ENCODE assay signal across 30 mouse cellular contexts in genomic region chr7:125958856-125959255, GRCm38 (mm10).
A peak's percentile ranks its signal among the peaks of the same experiment; 100 is the strongest.
DNase-seq lines count a peak whose midpoint lies in the region; ATAC-seq and TF ChIP-seq lines count a peak whose summit lies in the region.
"Had no signal": no experiment of that assay in that cellular context is flagged by ENCODE, and none has a peak within 500 bp of the region (broad histone marks: within the 10 kb centered on the region; RNA-seq: fewer than 3 reads in every experiment).

No protein-coding gene starts in this region.

- H3K27ac ChIP-seq in heart, embryonic 10.5 days, result peak overlapping the region; percentile 5; the same call in 1 of the 2 replicates
- H3K27ac ChIP-seq in heart, embryonic 11.5 days (ENCODE audit: low read depth, low read length), result no peak overlapping the region
- no peak overlapping the region for H3K27ac ChIP-seq in kidney, adult 2 months (ENCODE audit: insufficient read depth, low read depth, low read length)
- no peak overlapping the region for H3K27ac ChIP-seq in kidney, embryonic 15.5 days
- H3K27ac ChIP-seq: forebrain, embryonic 10.5 days; forebrain, embryonic 13.5 days; heart, adult 2 months; heart, embryonic 15.5 days; hindbrain, embryonic 10.5 days; hindbrain, embryonic 13.5 days had no signal

- no peak overlapping the region for H3K9ac ChIP-seq in heart, embryonic 11.5 days (ENCODE audit: low read depth, low read length)
- H3K9ac ChIP-seq in kidney, embryonic 15.5 days, result no peak overlapping the region
- H3K9ac ChIP-seq: forebrain, embryonic 13.5 days; heart, embryonic 12.5 days; heart, embryonic 15.5 days; hindbrain, embryonic 13.5 days had no signal

- no peak overlapping the region for H3K4me3 ChIP-seq in heart, embryonic 10.5 days
- H3K4me3 ChIP-seq in heart, embryonic 11.5 days (ENCODE audit: low read depth, low read length), result no peak overlapping the region
- H3K4me3 ChIP-seq in kidney, adult 2 months (ENCODE audit: insufficient read depth, low read depth, low read length), result no peak overlapping the region
- H3K4me3 ChIP-seq in kidney, embryonic 15.5 days (replicated peaks), result no peak overlapping the region
- H3K4me3 ChIP-seq: forebrain, embryonic 10.5 days; forebrain, embryonic 13.5 days; heart, adult 2 months; heart, embryonic 12.5 days; heart, embryonic 15.5 days; hindbrain, embryonic 10.5 days; hindbrain, embryonic 13.5 days had no signal

- DNase-seq in heart, embryonic 10.5 days (ENCODE audit: low spot score), result no peak
- peak; percentile 76 for DNase-seq in kidney, adult 2 months
- peak; percentile 71 for DNase-seq in kidney, adult 9 months
- peak; percentile 20 to 64 for DNase-seq in kidney, postnatal 25 days
- DNase-seq in cerebellum, postnatal 4 days (ENCODE audit: low spot score in 2 of 2), result no peak
- DNase-seq in left cerebral cortex, adult 18-20 months (ENCODE audit: low spot score in 2 of 2), result no peak
- DNase-seq: adrenal gland, adult 2 months; adrenal gland, postnatal 14 days; cerebellum, adult 11 months; cerebellum, adult 2 months; cerebellum, adult 9-11 months; cerebellum, postnatal 25 days; embryo, embryonic 11 days; gastrocnemius, postnatal 10 days; gastrocnemius, postnatal 36 days; heart, adult 2 months; heart, postnatal 10 days; heart, postnatal 36 days had no signal

- H3K36me3 ChIP-seq in heart, embryonic 10.5 days, result no peaks in the 10 kb centered on the region
- H3K36me3 ChIP-seq in heart, embryonic 11.5 days (ENCODE audit: control insufficient read depth, insufficient read depth, low read length), result no peaks in the 10 kb centered on the region
- H3K36me3 ChIP-seq in kidney, adult 2 months (ENCODE audit: control insufficient read depth, insufficient read depth, low read length), result no peaks in the 10 kb centered on the region
- H3K36me3 ChIP-seq in kidney, embryonic 15.5 days, result no peaks in the 10 kb centered on the region
- H3K36me3 ChIP-seq: forebrain, embryonic 10.5 days; G1E; heart, embryonic 12.5 days; heart, embryonic 15.5 days; hindbrain, embryonic 10.5 days; hindbrain, embryonic 13.5 days had no signal

- H3K27me3 ChIP-seq in heart, embryonic 10.5 days (ENCODE audit: insufficient read depth, poor library complexity, severe bottlenecking), result peaks cover 34% of the 10 kb centered on the region; the same call in 1 of the 2 replicates
- H3K27me3 ChIP-seq in heart, embryonic 11.5 days (ENCODE audit: control insufficient read depth, insufficient read depth, low read length), result peaks cover 5% of the 10 kb centered on the region; the same call in 1 of the 2 replicates
- H3K27me3 ChIP-seq in kidney, adult 2 months (replicated peaks; ENCODE audit: control insufficient read depth, insufficient read depth, low read length), result no peaks in the 10 kb centered on the region
- no peaks in the 10 kb centered on the region for H3K27me3 ChIP-seq in kidney, embryonic 15.5 days
- H3K27me3 ChIP-seq: hindbrain, embryonic 13.5 days; Patski had no signal

- no peaks in the 10 kb centered on the region for H3K9me3 ChIP-seq in heart, embryonic 10.5 days
- H3K9me3 ChIP-seq in heart, embryonic 11.5 days (replicated peaks; ENCODE audit: control insufficient read depth, low read length), result no peaks in the 10 kb centered on the region
- no peaks in the 10 kb centered on the region for H3K9me3 ChIP-seq in kidney, embryonic 15.5 days (replicated peaks)
- H3K9me3 ChIP-seq: forebrain, embryonic 10.5 days; forebrain, embryonic 13.5 days; G1E; heart, embryonic 12.5 days; heart, embryonic 15.5 days; hindbrain, embryonic 10.5 days; hindbrain, embryonic 13.5 days had no signal

- peaks cover 28% of the 10 kb centered on the region for H3K4me1 ChIP-seq in heart, embryonic 10.5 days
- peaks cover 6% of the 10 kb centered on the region; the same call in 1 of the 2 replicates for H3K4me1 ChIP-seq in heart, embryonic 11.5 days (ENCODE audit: control insufficient read depth, insufficient read depth, low read length)
- H3K4me1 ChIP-seq in kidney, adult 2 months (ENCODE audit: control insufficient read depth, insufficient read depth, low read length), result peaks cover 3% of the 10 kb centered on the region
- H3K4me1 ChIP-seq in kidney, embryonic 15.5 days, result peaks cover 23% of the 10 kb centered on the region

- no peak for TF ChIP-seq POLR2A in kidney, adult 2 months (IDR thresholded peaks at IDR 0.05; ENCODE audit: low read depth, low read length)

- 84% methylated on average over 5 of the region's 5 CpGs for WGBS in heart, embryonic 10.5 days
- WGBS in heart, embryonic 11.5 days (ENCODE audit: insufficient replicate concordance), result 81% methylated on average over 5 of the region's 5 CpGs
- 51% methylated on average over 5 of the region's 5 CpGs for WGBS in kidney, adult 2 months
- WGBS in kidney, embryonic 15.5 days, result 73% methylated on average over 5 of the region's 5 CpGs

- no peak for TF ChIP-seq CTCF in kidney, adult 2 months (conservative IDR thresholded peaks at IDR 0.05; ENCODE audit: insufficient read depth, insufficient read length, low read depth, low read length)

- H3K4me2 ChIP-seq in heart, embryonic 11.5 days, result no peak overlapping the region
- no peak overlapping the region for H3K4me2 ChIP-seq in kidney, embryonic 15.5 days
- H3K4me2 ChIP-seq: forebrain, embryonic 13.5 days; heart, embryonic 12.5 days; heart, embryonic 15.5 days; hindbrain, embryonic 13.5 days had no signal

- ATAC-seq in heart, embryonic 11.5 days (replicated peaks; ENCODE audit: insufficient number of reproducible peaks, low FRiP score, low TSS enrichment), result no peak
- no peak for ATAC-seq in kidney, embryonic 15.5 days (replicated peaks; ENCODE audit: low FRiP score)
- ATAC-seq: forebrain, embryonic 13.5 days; forebrain, embryonic 16.5 days; hindbrain, embryonic 16.5 days; Patski had no signal

Comparison
In these comparisons a context has a peak if more than half of its experiments do, and no peak if none do; other contexts are left out.
1. DNase-seq: peak in kidney, adult 2 months (single experiment), kidney, adult 9 months (single experiment) and kidney, postnatal 25 days (2 of 2); none in heart, embryonic 10.5 days (single experiment), cerebellum, postnatal 4 days (0 of 2) and left cerebral cortex, adult 18-20 months (0 of 2).